Mouse (Mus musculus) lung, adult 2 months (tissue): ENCODE results near the gene Nme7.

Source experiments
- CTCF ChIP-seq: fragments of 200-500 bp; IDR thresholded peaks from 2 replicates; pipeline ENCODE4 v1.5.1; 2011; ENCODE audit warnings: mild to moderate bottlenecking, low read length, control low read depth; ENCODE audit not compliant: insufficient read depth
- POLR2A ChIP-seq: fragments of 200-500 bp; IDR thresholded peaks from 2 replicates; pipeline ENCODE4 v1.6.1; 2011; ENCODE audit warnings: low read depth, mild to moderate bottlenecking, control low read depth, low read length, borderline replicate concordance; ENCODE audit errors: extremely low read depth

DNA sequence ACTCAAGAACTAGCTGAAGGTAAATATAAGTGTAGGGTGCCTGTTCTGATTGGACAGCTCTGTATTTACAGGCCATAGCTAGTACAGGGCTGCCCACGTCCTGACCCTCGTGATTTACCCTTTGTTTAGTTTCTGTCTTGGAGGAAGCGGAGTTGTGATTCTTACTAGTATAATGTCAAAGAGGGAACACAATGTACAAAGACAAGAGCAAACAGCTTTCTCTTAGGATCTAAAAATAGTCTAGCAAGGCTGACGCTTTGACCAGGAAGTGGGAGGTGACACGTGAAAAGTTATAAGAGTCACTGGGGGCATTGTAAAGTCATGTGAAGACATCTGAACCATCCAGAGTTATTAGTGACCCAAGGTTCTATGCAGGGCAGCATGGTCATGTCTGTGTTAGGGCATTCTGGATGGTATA lies 101.5 kb downstream of the Nme7 start:
- TF ChIP-seq POLR2A (no peak), CTCF (no peak)
